ENCODE assay signal across 15 mouse cellular contexts in the genomic region with DNA sequence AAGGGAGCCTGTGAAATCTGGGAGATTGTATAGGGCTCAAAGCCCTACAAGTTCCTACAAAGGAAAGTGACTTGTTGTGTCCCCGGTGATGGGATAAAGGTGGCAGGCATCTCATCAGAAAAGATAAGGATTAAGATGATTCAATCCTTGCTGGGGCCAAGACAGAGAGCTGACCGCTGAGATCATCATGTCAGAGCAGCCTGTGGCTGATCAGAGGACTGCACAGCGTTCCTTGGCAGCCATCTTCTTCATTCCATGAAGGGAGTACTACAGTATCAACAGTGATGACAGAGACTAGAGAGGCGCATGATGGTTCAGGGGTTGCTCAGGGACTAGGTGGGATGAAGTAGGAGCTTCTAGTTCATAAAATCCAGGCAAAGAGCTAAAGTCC.
DNase-seq lines count a peak whose midpoint lies in the region; ATAC-seq lines count a peak whose summit lies in the region.
"Had no signal": no experiment of that assay in that cellular context is flagged by ENCODE, and none has a peak within 500 bp of the region (broad histone marks: within the 10 kb centered on the region; RNA-seq: fewer than 3 reads in every experiment).

No protein-coding gene starts in this region.

- no peak for DNase-seq in forebrain, embryonic 14.5 days (ENCODE audit: low spot score)
- DNase-seq in hindbrain, embryonic 10.5 days (ENCODE audit: low spot score) = no peak
- DNase-seq in hindbrain, embryonic 14.5 days (ENCODE audit: low spot score) = no peak
- no peak for DNase-seq in Muller cell, postnatal 12 days (ENCODE audit: inconsistent ontology term)
- DNase-seq in kidney, adult 9 months = no peak
- DNase-seq: cerebellum, adult 2 months; retina, postnatal 1 day had no signal

- H3K27me3 ChIP-seq in forebrain, embryonic 14.5 days (replicated peaks; ENCODE audit: control insufficient read depth, insufficient read depth, low read length) = no peaks in the 10 kb centered on the region
- H3K27me3 ChIP-seq in forebrain, embryonic 12.5 days = no peaks in the 10 kb centered on the region
- no peaks in the 10 kb centered on the region for H3K27me3 ChIP-seq in hindbrain, embryonic 12.5 days
- H3K27me3 ChIP-seq in hindbrain, embryonic 10.5 days (ENCODE audit: insufficient read depth, poor library complexity, severe bottlenecking) = no peaks in the 10 kb centered on the region
- no peaks in the 10 kb centered on the region for H3K27me3 ChIP-seq in hindbrain, embryonic 14.5 days (ENCODE audit: control insufficient read depth, insufficient read depth, low read length)
- no peaks in the 10 kb centered on the region for H3K27me3 ChIP-seq in midbrain, embryonic 15.5 days (replicated peaks)
- H3K27me3 ChIP-seq: CH12.LX; liver, embryonic 15.5 days had no signal

- no peaks in the 10 kb centered on the region for H3K4me1 ChIP-seq in forebrain, embryonic 14.5 days (ENCODE audit: control insufficient read depth, insufficient read depth, low read length)
- H3K4me1 ChIP-seq in forebrain, embryonic 12.5 days = peaks cover 4% of the 10 kb centered on the region
- H3K4me1 ChIP-seq in hindbrain, embryonic 12.5 days = peaks cover 9% of the 10 kb centered on the region; the same call in 1 of the 2 replicates
- no peaks in the 10 kb centered on the region; the same call in 1 of the 2 replicates for H3K4me1 ChIP-seq in hindbrain, embryonic 10.5 days (replicated peaks)
- H3K4me1 ChIP-seq in hindbrain, embryonic 14.5 days (replicated peaks; ENCODE audit: control insufficient read depth, insufficient read depth, low read length) = peaks cover 11% of the 10 kb centered on the region
- peaks cover 14% of the 10 kb centered on the region for H3K4me1 ChIP-seq in midbrain, embryonic 15.5 days
- H3K4me1 ChIP-seq: limb, embryonic 10.5 days; liver, embryonic 15.5 days had no signal

- no peak overlapping the region for H3K9ac ChIP-seq in forebrain, embryonic 14.5 days (ENCODE audit: low read length)
- no peak overlapping the region for H3K9ac ChIP-seq in forebrain, embryonic 12.5 days
- H3K9ac ChIP-seq in hindbrain, embryonic 12.5 days = no peak overlapping the region
- H3K9ac ChIP-seq in hindbrain, embryonic 14.5 days = no peak overlapping the region
- H3K9ac ChIP-seq in midbrain, embryonic 15.5 days = no peak overlapping the region
- H3K9ac ChIP-seq: liver, embryonic 15.5 days had no signal

- no peak overlapping the region for H3K4me3 ChIP-seq in forebrain, embryonic 14.5 days (ENCODE audit: low read depth, low read length)
- no peak overlapping the region for H3K4me3 ChIP-seq in forebrain, embryonic 12.5 days (replicated peaks)
- H3K4me3 ChIP-seq in hindbrain, embryonic 12.5 days = no peak overlapping the region
- no peak overlapping the region for H3K4me3 ChIP-seq in hindbrain, embryonic 10.5 days
- H3K4me3 ChIP-seq in hindbrain, embryonic 14.5 days (replicated peaks; ENCODE audit: low read length) = no peak overlapping the region
- H3K4me3 ChIP-seq in midbrain, embryonic 15.5 days = no peak overlapping the region
- H3K4me3 ChIP-seq: limb, embryonic 10.5 days; liver, embryonic 15.5 days; megakaryocyte, embryonic 14.5 days had no signal

- ATAC-seq in forebrain, embryonic 14.5 days = peak; percentile 16; the same call in 1 of the 2 replicates
- no peak for ATAC-seq in forebrain, embryonic 12.5 days (ENCODE audit: low FRiP score)
- ATAC-seq in hindbrain, embryonic 12.5 days (ENCODE audit: low FRiP score) = no peak
- ATAC-seq in hindbrain, embryonic 14.5 days (ENCODE audit: low FRiP score) = peak; percentile 46; the same call in 1 of the 2 replicates
- ATAC-seq in midbrain, embryonic 15.5 days (replicated peaks) = no peak
- ATAC-seq: Patski had no signal

- no peak overlapping the region for H3K27ac ChIP-seq in forebrain, embryonic 14.5 days (ENCODE audit: low read depth, low read length)
- H3K27ac ChIP-seq in forebrain, embryonic 12.5 days = no peak overlapping the region
- 0 out of 2 replicates have a peak overlapping the region, but pooled peaks have one; percentile 60 for H3K27ac ChIP-seq in hindbrain, embryonic 12.5 days
- no peak overlapping the region; the same call in 1 of the 2 replicates for H3K27ac ChIP-seq in hindbrain, embryonic 10.5 days
- H3K27ac ChIP-seq in hindbrain, embryonic 14.5 days = peak overlapping the region; percentile 80; the same call in 1 of the 2 replicates
- peak overlapping the region; percentile 56 for H3K27ac ChIP-seq in midbrain, embryonic 15.5 days
- H3K27ac ChIP-seq: limb, embryonic 10.5 days; liver, embryonic 15.5 days had no signal

- no peaks in the 10 kb centered on the region for H3K36me3 ChIP-seq in forebrain, embryonic 14.5 days (ENCODE audit: control insufficient read depth, insufficient read depth, low read length)
- no peaks in the 10 kb centered on the region for H3K36me3 ChIP-seq in forebrain, embryonic 12.5 days (replicated peaks)
- no peaks in the 10 kb centered on the region for H3K36me3 ChIP-seq in hindbrain, embryonic 12.5 days
- H3K36me3 ChIP-seq in hindbrain, embryonic 10.5 days = no peaks in the 10 kb centered on the region
- no peaks in the 10 kb centered on the region for H3K36me3 ChIP-seq in hindbrain, embryonic 14.5 days (replicated peaks; ENCODE audit: control insufficient read depth, insufficient read depth)
- H3K36me3 ChIP-seq in midbrain, embryonic 15.5 days (replicated peaks) = no peaks in the 10 kb centered on the region
- H3K36me3 ChIP-seq: limb, embryonic 10.5 days; liver, embryonic 15.5 days had no signal

- no peak overlapping the region for H3K4me2 ChIP-seq in forebrain, embryonic 14.5 days (ENCODE audit: low read length)
- no peak overlapping the region for H3K4me2 ChIP-seq in forebrain, embryonic 12.5 days
- H3K4me2 ChIP-seq in hindbrain, embryonic 12.5 days (replicated peaks) = no peak overlapping the region
- H3K4me2 ChIP-seq in hindbrain, embryonic 14.5 days (replicated peaks) = no peak overlapping the region
- H3K4me2 ChIP-seq in midbrain, embryonic 15.5 days = no peak overlapping the region
- H3K4me2 ChIP-seq: liver, embryonic 15.5 days had no signal

- H3K9me3 ChIP-seq in forebrain, embryonic 14.5 days (replicated peaks; ENCODE audit: control insufficient read depth, low read length) = no peaks in the 10 kb centered on the region
- H3K9me3 ChIP-seq in forebrain, embryonic 12.5 days = no peaks in the 10 kb centered on the region
- H3K9me3 ChIP-seq in hindbrain, embryonic 12.5 days (replicated peaks) = no peaks in the 10 kb centered on the region
- H3K9me3 ChIP-seq in hindbrain, embryonic 10.5 days = no peaks in the 10 kb centered on the region
- no peaks in the 10 kb centered on the region for H3K9me3 ChIP-seq in hindbrain, embryonic 14.5 days (ENCODE audit: control insufficient read depth, low read length)
- H3K9me3 ChIP-seq in midbrain, embryonic 15.5 days = no peaks in the 10 kb centered on the region
- H3K9me3 ChIP-seq: limb, embryonic 10.5 days; liver, embryonic 15.5 days; megakaryocyte, embryonic 14.5 days had no signal

- 88% methylated on average over 4 of the region's 4 CpGs for WGBS in forebrain, embryonic 14.5 days
- WGBS in forebrain, embryonic 12.5 days = 86% methylated on average over 4 of the region's 4 CpGs
- WGBS in hindbrain, embryonic 12.5 days = 91% methylated on average over 4 of the region's 4 CpGs
- 90% methylated on average over 4 of the region's 4 CpGs for WGBS in hindbrain, embryonic 10.5 days
- WGBS in hindbrain, embryonic 14.5 days = 78% methylated on average over 4 of the region's 4 CpGs
- 60% methylated on average over 4 of the region's 4 CpGs for WGBS in midbrain, embryonic 15.5 days

Comparison
In these comparisons a context has a peak if more than half of its experiments do, and no peak if none do; other contexts are left out.
1. ATAC-seq: peak in forebrain, embryonic 14.5 days (single experiment) and hindbrain, embryonic 14.5 days (single experiment); none in forebrain, embryonic 12.5 days (single experiment), hindbrain, embryonic 12.5 days (single experiment) and midbrain, embryonic 15.5 days (single experiment).
2. H3K27ac ChIP-seq: peak in hindbrain, embryonic 12.5 days (single experiment), hindbrain, embryonic 14.5 days (single experiment) and midbrain, embryonic 15.5 days (single experiment); none in forebrain, embryonic 14.5 days (single experiment), forebrain, embryonic 12.5 days (single experiment) and hindbrain, embryonic 10.5 days (single experiment).